Mouse (Mus musculus) CH12.LX (cell line): ENCODE data around the gene Zbtb1.

Experiments
- BHLHE40 ChIP-seq: IDR thresholded peaks from 2 replicates; pipeline ENCODE4 v1.6.1; 2011; ENCODE audit warnings: mild to moderate bottlenecking, low read depth, low read length, improper control_type of control experiment
- CTCF ChIP-seq, 2 experiments: IDR thresholded peaks in 1 of 2; conservative IDR thresholded peaks in 1 of 2; 2 replicates each; pipeline ENCODE4 v1.5.1; 2011 to 2012; ENCODE audit warnings: low read depth in 2 of 2, low read length in 2 of 2, improper control_type of control experiment in 1 of 2, inconsistent platforms in 1 of 2, mild to moderate bottlenecking in 1 of 2, moderate library complexity in 1 of 2
- MAFK ChIP-seq: IDR thresholded peaks from 2 replicates; pipeline ENCODE4 v1.6.1; 2011; ENCODE audit warnings: low read length, improper control_type of control experiment; ENCODE audit not compliant: insufficient replicate concordance
- NELFE ChIP-seq: IDR thresholded peaks from 2 replicates; pipeline ENCODE4 v1.6.1; 2011; ENCODE audit warnings: low read depth, low read length, improper control_type of control experiment
- POLR2A ChIP-seq: IDR thresholded peaks from 2 replicates; pipeline ENCODE4 v1.6.1; 2011; ENCODE audit warnings: low read depth, mild to moderate bottlenecking, improper control_type of control experiment, low read length
- RAD21 ChIP-seq: IDR thresholded peaks from 2 replicates; pipeline ENCODE4 v1.6.1; 2011; ENCODE audit warnings: low read depth, mild to moderate bottlenecking, low read length, improper control_type of control experiment, moderate library complexity
- TBP ChIP-seq: conservative IDR thresholded peaks from 2 replicates; pipeline ENCODE4 v1.6.1; 2011; ENCODE audit warnings: low read depth, low read length, improper control_type of control experiment
- ZC3H11A ChIP-seq: IDR thresholded peaks from 2 replicates; pipeline ENCODE4 v1.6.1; 2012; ENCODE audit warnings: low read depth, mild to moderate bottlenecking, inconsistent platforms, low read length, improper control_type of control experiment

GRCm38 (mm10) chr12:76388794-76389193, 18.7 kb downstream of the Zbtb1 start:
- TF ChIP-seq BHLHE40 (no peak), MAFK (no peak), NELFE (no peak), ZC3H11A (no peak), POLR2A (no peak), CTCF (conservative IDR thresholded peaks at IDR 0.05 in 1 of 2, IDR thresholded peaks at IDR 0.05 in 1 of 2; ENCODE audit: low read depth in 2 of 2, low read length in 2 of 2) (no peak), TBP (no peak), RAD21 (no peak)
